Mouse (Mus musculus): Measurements from ENCODE around the gene Bcl11b.

DNA sequence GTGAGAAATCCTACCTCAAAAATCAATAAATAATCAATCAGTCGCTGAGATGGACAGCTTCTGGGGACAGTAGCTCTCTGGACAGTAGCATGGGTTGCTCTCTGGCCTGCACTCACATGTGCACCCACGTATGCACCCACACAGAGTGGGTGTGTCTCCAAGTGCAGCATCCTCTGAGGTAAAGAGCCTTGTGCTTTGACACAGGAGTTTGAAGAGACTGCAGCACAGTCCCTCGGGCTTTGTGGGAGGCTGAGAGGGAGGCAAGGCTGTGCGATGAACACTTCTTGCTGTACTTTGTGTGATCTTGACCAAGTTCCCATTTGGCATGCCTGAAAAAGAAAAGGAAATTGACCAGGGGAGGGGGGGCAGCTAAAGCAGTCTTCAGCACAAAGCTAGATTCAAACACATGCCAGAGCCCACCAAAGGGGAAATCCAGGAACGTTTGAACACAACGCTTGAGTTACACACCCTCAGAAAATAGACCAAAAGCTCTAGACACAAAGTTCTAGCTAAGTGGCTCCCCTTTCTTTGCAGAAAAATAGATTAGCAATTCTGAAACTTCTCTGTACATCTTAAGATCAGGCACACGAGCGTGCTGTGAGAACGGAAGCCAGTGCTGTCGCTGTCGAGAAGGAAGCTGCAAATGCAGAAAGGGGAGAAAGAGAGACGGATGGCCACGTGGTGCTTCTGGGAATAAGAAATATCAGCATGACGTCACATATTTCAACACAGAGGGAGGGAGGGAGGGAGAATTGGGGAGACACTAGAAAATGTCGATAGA, 19.6 kb upstream of the Bcl11b start:
- TF ChIP-seq CTCF (IDR thresholded peaks at IDR 0.05; ENCODE audit: extremely low read depth, insufficient read depth, insufficient read length, insufficient replicate concordance), result no peak
- no peak for TF ChIP-seq POLR2A (IDR thresholded peaks at IDR 0.05; ENCODE audit: low read depth, low read length)

Data from spleen, adult 2 months (tissue).